Comparison of ENCODE assay signal across 11 mouse cellular contexts in the genomic region with DNA sequence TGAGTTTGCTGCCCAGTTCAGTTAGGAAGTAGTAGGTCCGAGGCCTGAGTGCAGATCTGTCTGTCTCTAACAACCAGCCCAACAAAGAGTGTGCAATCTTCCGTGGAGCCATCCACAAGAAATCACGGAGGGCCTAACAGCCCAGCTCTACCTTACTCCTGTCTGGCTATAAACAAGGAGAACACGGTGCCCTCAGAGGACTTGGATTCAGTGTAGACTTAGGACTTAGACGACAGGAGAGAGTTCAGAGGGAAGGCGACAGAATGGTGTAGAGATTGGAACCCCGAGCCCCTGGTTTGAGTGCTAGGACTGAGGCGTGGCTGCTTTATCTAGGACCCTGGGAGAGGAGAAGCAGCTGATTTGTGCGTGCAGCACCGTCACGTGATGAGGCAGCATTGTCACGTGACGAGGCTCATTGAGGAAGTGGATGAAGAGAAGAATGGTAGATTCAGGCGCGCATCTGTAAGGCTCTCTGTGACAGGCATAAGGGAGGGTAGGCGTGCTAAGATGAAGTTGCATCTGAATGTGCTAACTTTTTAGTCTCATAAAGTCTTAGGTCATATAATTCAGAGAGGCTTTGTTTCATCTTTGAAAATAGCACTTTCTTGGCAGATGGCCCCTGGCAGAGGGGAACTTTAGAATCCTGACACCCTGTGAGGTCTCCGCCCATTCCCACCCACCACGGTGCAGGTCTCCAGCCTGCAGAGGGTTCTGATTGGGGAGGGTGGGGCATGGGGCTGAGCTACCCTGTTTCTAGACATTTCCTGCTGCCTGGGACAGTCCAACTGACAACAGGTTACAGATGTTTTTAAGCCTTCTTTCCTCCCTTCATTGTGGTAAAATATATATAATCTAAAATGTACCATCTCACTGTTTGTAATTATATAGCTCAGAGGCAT. TPM values are rescaled to one million over a fixed set of nuclear protein-coding genes. Genes with fewer than 3 reads are reported as not detected.
A peak's percentile ranks its signal among the peaks of the same experiment; 100 is the strongest.
DNase-seq lines count a peak whose midpoint lies in the region; ATAC-seq and TF ChIP-seq lines count a peak whose summit lies in the region.
"Had no signal": no experiment of that assay in that cellular context is flagged by ENCODE, and none has a peak within 500 bp of the region (broad histone marks: within the 10 kb centered on the region; RNA-seq: fewer than 3 reads in every experiment).

No protein-coding gene starts in this region.

- no peaks in the 10 kb centered on the region for H3K27me3 ChIP-seq in heart, embryonic 12.5 days (replicated peaks)
- H3K27me3 ChIP-seq in intestine, embryonic 14.5 days (replicated peaks; ENCODE audit: control insufficient read depth, insufficient read depth, low read length), result no peaks in the 10 kb centered on the region
- H3K27me3 ChIP-seq in midbrain, postnatal 0 days (ENCODE audit: insufficient read depth, low read length), result no peaks in the 10 kb centered on the region
- H3K27me3 ChIP-seq: CH12.LX; limb, embryonic 13.5 days had no signal

- peak; percentile 63 for ATAC-seq in heart, embryonic 12.5 days (ENCODE audit: insufficient number of reproducible peaks, low FRiP score)
- peak; percentile 55; the same call in 1 of the 2 replicates for ATAC-seq in intestine, embryonic 14.5 days (replicated peaks; ENCODE audit: low FRiP score, low TSS enrichment, low read depth)
- ATAC-seq in midbrain, postnatal 0 days (ENCODE audit: low FRiP score), result no peak

- no peak for TF ChIP-seq POLR2A in olfactory bulb, adult 2 months (IDR thresholded peaks at IDR 0.05; ENCODE audit: insufficient read depth, low read depth, low read length)

- H3K4me2 ChIP-seq in heart, embryonic 12.5 days, result no peak overlapping the region
- H3K4me2 ChIP-seq in intestine, embryonic 14.5 days (ENCODE audit: low read length), result no peak overlapping the region
- no peak overlapping the region for H3K4me2 ChIP-seq in midbrain, postnatal 0 days (ENCODE audit: low read depth, low read length, poor library complexity, severe bottlenecking)
- H3K4me2 ChIP-seq: limb, embryonic 13.5 days had no signal

- intact Hi-C loops in heart, postnatal 36 days (cut with DNase I), result no loop called here
- intact Hi-C loops in left cerebral cortex, postnatal 4 days (cut with DNase I), result no loop called here

- no peaks in the 10 kb centered on the region for H3K9me3 ChIP-seq in heart, embryonic 12.5 days (replicated peaks)
- H3K9me3 ChIP-seq in intestine, embryonic 14.5 days (ENCODE audit: control insufficient read depth, low read length), result 0 out of 2 replicates have a peak, but pooled peaks cover under 1% of the 10 kb centered on the region
- no peaks in the 10 kb centered on the region for H3K9me3 ChIP-seq in midbrain, postnatal 0 days (ENCODE audit: low read length)
- H3K9me3 ChIP-seq: limb, embryonic 13.5 days had no signal

- WGBS in heart, embryonic 12.5 days, result 67% methylated on average over 18 of the region's 18 CpGs
- 65% methylated on average over 18 of the region's 18 CpGs for WGBS in intestine, embryonic 14.5 days
- WGBS in olfactory bulb, adult 2 months, result 66% methylated on average over 18 of the region's 18 CpGs
- WGBS in midbrain, postnatal 0 days, result 76% methylated on average over 18 of the region's 18 CpGs

- peaks cover 21% of the 10 kb centered on the region for H3K4me1 ChIP-seq in heart, embryonic 12.5 days (replicated peaks)
- H3K4me1 ChIP-seq in intestine, embryonic 14.5 days (replicated peaks; ENCODE audit: control insufficient read depth, insufficient read depth, low read length), result peaks cover 8% of the 10 kb centered on the region
- H3K4me1 ChIP-seq in olfactory bulb, adult 2 months (ENCODE audit: control insufficient read depth, insufficient read depth, low read length), result peaks cover 12% of the 10 kb centered on the region
- H3K4me1 ChIP-seq in midbrain, postnatal 0 days (ENCODE audit: insufficient read depth, low read length), result no peaks in the 10 kb centered on the region; the same call in 1 of the 2 replicates

- no peak overlapping the region for H3K4me3 ChIP-seq in heart, embryonic 12.5 days
- no peak overlapping the region for H3K4me3 ChIP-seq in intestine, embryonic 14.5 days (ENCODE audit: low read depth, low read length)
- H3K4me3 ChIP-seq in olfactory bulb, adult 2 months (ENCODE audit: insufficient read depth, low read depth, low read length), result no peak overlapping the region
- H3K4me3 ChIP-seq in midbrain, postnatal 0 days (ENCODE audit: low read depth, low read length), result no peak overlapping the region
- H3K4me3 ChIP-seq: limb, embryonic 13.5 days had no signal

- H3K27ac ChIP-seq in heart, embryonic 12.5 days (ENCODE audit: poor library complexity, severe bottlenecking), result no peak overlapping the region
- H3K27ac ChIP-seq in intestine, embryonic 14.5 days (ENCODE audit: low read depth), result peak overlapping the region; percentile 18; the same call in 1 of the 2 replicates
- H3K27ac ChIP-seq in olfactory bulb, adult 2 months (ENCODE audit: insufficient read depth, low read depth, low read length), result peak overlapping the region; percentile 5; the same call in 1 of the 2 replicates
- H3K27ac ChIP-seq in midbrain, postnatal 0 days (ENCODE audit: low read depth, low read length), result no peak overlapping the region
- H3K27ac ChIP-seq: limb, embryonic 13.5 days had no signal

- no peak overlapping the region for H3K9ac ChIP-seq in heart, embryonic 12.5 days
- no peak overlapping the region for H3K9ac ChIP-seq in intestine, embryonic 14.5 days (ENCODE audit: low read length)
- H3K9ac ChIP-seq in midbrain, postnatal 0 days (replicated peaks; ENCODE audit: low read length, poor library complexity, severe bottlenecking), result no peak overlapping the region
- H3K9ac ChIP-seq: limb, embryonic 13.5 days had no signal

- DNase-seq in heart, postnatal 36 days, result no peak
- DNase-seq in ES-CJ7 (ENCODE audit: low read depth, low spot score), result peak; percentile 86
- DNase-seq in intestine, embryonic 14.5 days (ENCODE audit: low spot score), result no peak
- DNase-seq in frontal cortex, adult 2 months (ENCODE audit: extremely low spot score in 1 of 2, low spot score in 1 of 2), result no peak
- DNase-seq in left cerebral cortex, postnatal 4 days, result no peak
- DNase-seq in midbrain, postnatal 0 days (ENCODE audit: low spot score), result no peak
- DNase-seq: cerebellum, postnatal 25 days had no signal

- no peaks in the 10 kb centered on the region for H3K36me3 ChIP-seq in heart, embryonic 12.5 days
- no peaks in the 10 kb centered on the region for H3K36me3 ChIP-seq in intestine, embryonic 14.5 days (ENCODE audit: control insufficient read depth, insufficient read depth, low read length)
- H3K36me3 ChIP-seq in midbrain, postnatal 0 days (ENCODE audit: insufficient read depth, low read length), result no peaks in the 10 kb centered on the region
- H3K36me3 ChIP-seq: limb, embryonic 13.5 days had no signal

- no peak for TF ChIP-seq CTCF in olfactory bulb, adult 2 months (IDR thresholded peaks at IDR 0.05; ENCODE audit: insufficient read depth, low read depth, low read length)
- TF ChIP-seq CTCF in midbrain, postnatal 0 days (IDR thresholded peaks at IDR 0.05), result no peak

RNA-seq across cellular contexts. Expression of a gene that starts 59.1 kb away (rescaled TPM):
- polyA plus RNA-seq in heart, embryonic 12.5 days (2016; fragmentation: Nextera tagmentation; extraction: Ambion mirVana), result 45.7 and 49.5 TPM in 2 replicates
- total RNA-seq in heart, postnatal 36 days (2021), result 10 to 100 TPM; 20.6 to 23.0 TPM
- polyA plus RNA-seq in intestine, embryonic 14.5 days (2014; fragmentation: Nextera tagmentation; extraction: Ambion mirVana), result 66.2 and 71.8 TPM in 2 replicates
- polyA plus RNA-seq in olfactory bulb, adult 2 months (2012; ENCODE audit: insufficient read depth, insufficient read length, low replicate concordance, missing spikeins), result not detected in 2 replicates
- 23.8 and 27.7 TPM in 2 replicates for polyA plus RNA-seq in frontal cortex, adult 2 months (2012; rRNA removed)
- total RNA-seq in left cerebral cortex, postnatal 4 days (2021), result 10 to 100 TPM; 26.9 to 27.2 TPM
- total RNA-seq in midbrain, postnatal 0 days (2014; rRNA removed), result 35.0 and 36.3 TPM in 2 replicates
- polyA plus RNA-seq in midbrain, postnatal 0 days (2015; fragmentation: Nextera tagmentation; extraction: Ambion mirVana), result 19.0 and 19.9 TPM in 2 replicates

Comparison
In these comparisons a context has a peak if more than half of its experiments do, and no peak if none do; other contexts are left out.
1. H3K27ac ChIP-seq: peak in intestine, embryonic 14.5 days (single experiment) and olfactory bulb, adult 2 months (single experiment); none in heart, embryonic 12.5 days (single experiment) and midbrain, postnatal 0 days (single experiment).